9 mouse cellular contexts compared by ENCODE assay signal in the genomic region with DNA sequence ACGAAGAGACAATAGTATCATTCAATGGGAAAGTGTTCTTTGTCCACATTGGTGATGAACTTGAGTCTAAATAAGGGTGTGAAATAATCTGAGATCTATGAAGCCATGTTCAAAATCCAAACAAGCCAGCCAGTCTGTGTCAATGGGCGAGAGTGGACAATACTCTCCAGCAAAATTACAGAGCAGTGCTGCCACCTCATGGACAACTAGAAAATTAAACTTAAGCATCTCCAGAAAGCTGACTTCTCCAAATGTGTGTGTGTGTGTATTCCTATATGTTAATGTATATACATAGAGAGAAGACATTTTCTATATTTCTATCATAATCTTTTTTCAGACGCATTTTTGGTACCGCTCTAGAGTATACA. TPM values are rescaled to one million over a fixed set of nuclear protein-coding genes. Genes with fewer than 3 reads are reported as not detected.
DNase-seq lines count a peak whose midpoint lies in the region; ATAC-seq lines count a peak whose summit lies in the region.
"Had no signal": no experiment of that assay in that cellular context is flagged by ENCODE, and none has a peak within 500 bp of the region (broad histone marks: within the 10 kb centered on the region; RNA-seq: fewer than 3 reads in every experiment).

No protein-coding gene starts in this region.

- H3K27ac ChIP-seq in hindbrain, embryonic 11.5 days (ENCODE audit: low read depth, low read length): no peak overlapping the region
- no peak overlapping the region for H3K27ac ChIP-seq in midbrain, embryonic 13.5 days
- H3K27ac ChIP-seq: macrophage had no signal

- peak; percentile 28 for DNase-seq in layer of hippocampus, adult 11-12 months (ENCODE audit: low spot score)
- DNase-seq in layer of hippocampus, adult 9-11 months: no peak
- DNase-seq in adrenal gland, adult 2 months: peak; percentile 38
- DNase-seq in embryo, embryonic 9.5 days (ENCODE audit: extremely low spot score): peak; percentile 63
- DNase-seq in hindbrain, embryonic 11.5 days (ENCODE audit: low spot score): peak; percentile 81
- peak; percentile 47 to 73 for DNase-seq in left cerebral cortex, postnatal 25 days (ENCODE audit: low spot score in 2 of 2)
- DNase-seq in spleen, postnatal 36 days (ENCODE audit: low spot score in 2 of 2): peak; percentile 51 to 69

- no peak overlapping the region for H3K4me2 ChIP-seq in hindbrain, embryonic 11.5 days (replicated peaks; ENCODE audit: low read depth, low read length)
- H3K4me2 ChIP-seq in midbrain, embryonic 13.5 days (replicated peaks): no peak overlapping the region

- 42% methylated on average over 4 of the region's 4 CpGs for WGBS in hindbrain, embryonic 11.5 days
- 39% methylated on average over 4 of the region's 4 CpGs for WGBS in midbrain, embryonic 13.5 days

- H3K36me3 ChIP-seq in hindbrain, embryonic 11.5 days (ENCODE audit: control insufficient read depth, insufficient read depth, low read length): no peaks in the 10 kb centered on the region
- no peaks in the 10 kb centered on the region for H3K36me3 ChIP-seq in midbrain, embryonic 13.5 days

- H3K9me3 ChIP-seq in hindbrain, embryonic 11.5 days (ENCODE audit: control insufficient read depth, low read length): no peaks in the 10 kb centered on the region
- no peaks in the 10 kb centered on the region for H3K9me3 ChIP-seq in midbrain, embryonic 13.5 days

- peak; percentile 70; the same call in 1 of the 2 replicates for ATAC-seq in hindbrain, embryonic 11.5 days (ENCODE audit: low FRiP score)
- peak; percentile 77 for ATAC-seq in midbrain, embryonic 13.5 days

- intact Hi-C loops in left cerebral cortex, postnatal 25 days (cut with DNase I): no loop called here

- H3K27me3 ChIP-seq in hindbrain, embryonic 11.5 days (ENCODE audit: control insufficient read depth, insufficient read depth, low read length): no peaks in the 10 kb centered on the region
- H3K27me3 ChIP-seq in midbrain, embryonic 13.5 days: no peaks in the 10 kb centered on the region

- no peak overlapping the region for H3K4me3 ChIP-seq in hindbrain, embryonic 11.5 days (ENCODE audit: low read depth, low read length)
- no peak overlapping the region for H3K4me3 ChIP-seq in midbrain, embryonic 13.5 days (replicated peaks)

- no peak overlapping the region for H3K9ac ChIP-seq in hindbrain, embryonic 11.5 days (ENCODE audit: low read depth, low read length)
- H3K9ac ChIP-seq in midbrain, embryonic 13.5 days (replicated peaks): no peak overlapping the region

- H3K4me1 ChIP-seq in hindbrain, embryonic 11.5 days (replicated peaks; ENCODE audit: control insufficient read depth, insufficient read depth, low read length): no peaks in the 10 kb centered on the region
- no peaks in the 10 kb centered on the region for H3K4me1 ChIP-seq in midbrain, embryonic 13.5 days (replicated peaks)

RNA-seq across cellular contexts. Expression of gene Cdk13, which starts 33.6 kb away (rescaled TPM):
- total RNA-seq in adrenal gland, adult 2 months (2021): 10 to 100 TPM; 48.8 to 78.8 TPM
- polyA plus RNA-seq in adrenal gland, adult 2 months (2012; rRNA removed): 105 and 130 TPM in 2 replicates
- polyA plus RNA-seq in hindbrain, embryonic 11.5 days (2014; fragmentation: Nextera tagmentation; extraction: Ambion mirVana): 19.4 and 27.5 TPM in 2 replicates
- 10 to 100 TPM; 56.7 to 56.9 TPM for total RNA-seq in left cerebral cortex, postnatal 25 days (2021)
- 17.4 and 18.9 TPM in 2 replicates for polyA plus RNA-seq in midbrain, embryonic 13.5 days (2015; fragmentation: Nextera tagmentation; extraction: Ambion mirVana)
